Mouse (Mus musculus): Measurements from ENCODE around the gene Idh3b.

Idh3b gene

GRCm38 (mm10) chr2:130265520-130265919 lies 18.8 kb downstream of the Idh3b start:
- no peak for DNase-seq (ENCODE audit: low spot score in 2 of 2)

GRCm38 (mm10) chr2:130262398-130262797 lies 21.9 kb downstream of the Idh3b start:
- DNase-seq (ENCODE audit: low spot score in 2 of 2), result no peak

DNA sequence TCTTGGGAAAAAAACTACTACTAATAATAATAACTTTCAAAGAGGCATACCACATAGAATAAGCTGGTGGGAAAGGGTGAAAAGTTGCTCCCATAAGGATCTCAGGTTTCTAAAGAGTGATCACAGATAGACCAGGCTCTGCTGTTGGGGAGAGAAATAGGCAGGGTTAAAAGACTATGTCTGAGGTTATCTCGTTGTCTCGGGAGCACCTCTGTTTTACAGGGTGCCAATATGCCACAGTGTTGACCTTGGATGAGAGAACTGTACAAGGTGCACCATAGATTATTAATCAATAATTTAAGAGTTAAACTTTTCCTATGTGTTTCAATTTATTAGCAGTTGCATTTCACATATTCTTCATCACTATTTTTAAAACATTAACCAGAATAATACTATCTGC lies 22.4 kb downstream of the Idh3b start:
- no peak for DNase-seq (ENCODE audit: low spot score in 2 of 2)

- no peak for DNase-seq (ENCODE audit: low spot score in 2 of 2)
Observed at GRCm38 (mm10) chr2:130260822-130261221, 23.5 kb downstream of the Idh3b start.

DNA sequence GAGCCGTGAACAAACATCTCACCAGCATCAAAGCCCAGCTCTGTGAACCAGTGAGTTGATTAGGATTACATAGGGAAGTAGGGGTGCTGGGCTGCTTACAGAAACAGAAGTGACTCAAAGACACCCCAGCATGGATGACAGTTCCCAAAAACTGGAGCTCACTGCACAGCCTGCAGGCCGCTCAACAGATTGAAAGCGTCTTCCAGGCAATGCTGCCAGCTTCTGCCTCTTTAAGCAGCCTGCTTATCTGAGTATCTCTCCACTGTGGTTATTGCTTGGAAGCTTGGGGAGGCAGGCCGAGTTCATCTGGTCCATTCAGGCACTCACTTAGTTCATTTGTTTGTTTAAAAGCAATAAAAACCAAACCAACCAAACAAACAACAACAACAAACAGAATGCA lies 27.6 kb downstream of the Idh3b start:
- DNase-seq (ENCODE audit: low spot score in 2 of 2), result no peak

- no peak for DNase-seq (ENCODE audit: low spot score in 2 of 2)
Observed at GRCm38 (mm10) chr2:130248226-130248625, 36.1 kb downstream of the Idh3b start.

DNA sequence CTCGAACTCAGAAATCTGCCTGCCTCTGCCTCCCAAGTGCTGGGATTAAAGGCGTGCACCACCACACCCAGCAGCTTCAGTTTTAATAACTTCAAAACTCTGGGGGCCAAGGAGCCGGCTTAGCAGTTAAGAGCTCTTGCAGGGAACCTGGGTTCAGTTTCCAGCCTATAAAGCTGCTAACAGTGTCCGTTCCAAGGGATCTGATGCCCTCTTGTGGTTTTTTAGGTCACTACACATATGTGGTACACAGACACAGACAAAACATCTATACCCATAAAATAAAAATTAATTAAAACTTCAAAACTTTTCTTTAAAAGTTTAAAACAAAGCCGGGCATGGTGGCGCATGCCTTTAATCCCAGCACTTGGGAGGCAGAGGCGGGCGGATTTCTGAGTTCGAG lies 37.4 kb downstream of the Idh3b start:
- DNase-seq (ENCODE audit: low spot score in 2 of 2), result no peak
